Mouse (Mus musculus) cerebellum, postnatal 10 days (tissue): ENCODE measurements around the gene Cmtm2a.
"Not testable (repeated sequence)": the region's sequence is repeated elsewhere in the genome, so short reads cannot be mapped to it uniquely, and the experiment has no call there.

ENCODE experiments used
- DNase-seq, 2 experiments: peaks; one replicate each; pipeline ENCODE4 v3.0.0; 2021; ENCODE audit warnings: mixed read lengths in 2 of 2

Cmtm2a gene

GRCm38 (mm10) chr8:104293081-104293480 is at the start of gene Cmtm2a:
Gene Cmtm2a, minus strand, starts transcription at chr8:104293181.
- DNase-seq, result not testable (repeated sequence)

DNA sequence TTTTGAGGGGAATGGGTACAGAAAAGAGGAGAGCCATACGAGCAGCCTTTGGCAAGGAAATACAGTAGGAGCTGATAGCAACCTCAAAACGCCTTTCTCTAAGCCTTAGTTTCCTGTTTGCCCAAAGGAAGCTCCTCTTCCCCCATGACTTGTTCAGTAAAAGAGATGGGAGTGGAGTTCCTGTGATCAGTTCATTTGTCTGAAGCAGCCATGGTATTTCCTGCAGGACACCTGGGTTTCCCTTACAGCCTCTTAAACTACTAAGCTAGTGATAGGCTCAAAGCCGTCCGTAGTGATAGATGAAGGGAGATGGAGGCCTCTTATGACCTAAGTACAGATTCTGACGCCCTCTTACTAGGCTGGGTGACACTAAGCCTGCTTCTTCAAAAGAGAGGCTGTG is 49.4 kb upstream of the Cmtm2a start:
- no peak for DNase-seq

- no peak for DNase-seq
Observed at GRCm38 (mm10) chr8:104341678-104342077, 48.7 kb upstream of the Cmtm2a start.

- peak; percentile 71 to 75 for DNase-seq
Observed at GRCm38 (mm10) chr8:104341106-104341561, 48.2 kb upstream of the Cmtm2a start.

DNA sequence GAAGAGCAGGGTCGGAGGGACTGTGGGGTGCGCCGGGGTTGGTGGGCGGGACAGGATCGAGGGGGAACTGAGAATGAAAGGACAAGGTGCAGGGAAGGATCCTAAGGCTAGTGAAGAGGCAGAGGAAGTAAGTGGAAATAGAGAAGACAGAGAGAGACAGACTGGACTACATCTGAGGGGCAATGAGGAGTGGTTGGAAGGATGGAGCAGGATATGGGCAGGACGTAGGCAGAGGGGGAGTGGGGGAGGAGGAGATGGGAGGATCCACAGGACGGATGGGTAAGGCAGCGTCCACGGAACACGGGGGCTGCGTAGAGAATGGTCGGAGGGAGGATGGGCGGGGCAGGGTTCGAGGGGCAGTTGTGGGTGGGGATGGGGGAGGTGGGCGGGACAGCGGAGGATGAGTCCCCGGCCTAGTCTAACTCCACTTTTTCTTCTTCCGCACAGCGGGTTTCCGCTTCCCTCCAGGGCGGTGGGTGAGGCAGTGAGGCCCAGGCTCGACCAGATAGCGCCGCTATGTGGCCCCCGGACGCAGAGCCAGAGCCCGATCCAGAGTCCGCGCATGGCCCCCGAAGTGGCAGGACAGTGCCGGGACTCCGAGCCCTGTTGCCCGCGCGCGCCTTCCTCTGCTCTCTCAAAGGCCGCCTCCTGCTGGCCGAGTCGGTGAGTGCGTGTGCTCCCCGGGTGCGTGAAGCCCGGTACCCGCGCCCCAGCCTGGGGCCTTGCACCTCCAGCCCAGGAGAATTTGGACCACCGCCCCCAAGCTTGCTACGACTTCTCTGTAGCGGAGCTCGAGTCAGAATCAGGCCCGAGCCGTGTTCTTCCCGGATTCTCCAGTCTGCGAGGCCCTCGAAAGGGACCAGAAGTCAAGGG is 47.5 kb upstream of the Cmtm2a start:
- peak; percentile 82 for DNase-seq

GRCm38 (mm10) chr8:104339983-104340232 is 46.9 kb upstream of the Cmtm2a start:
- no peak for DNase-seq

DNA sequence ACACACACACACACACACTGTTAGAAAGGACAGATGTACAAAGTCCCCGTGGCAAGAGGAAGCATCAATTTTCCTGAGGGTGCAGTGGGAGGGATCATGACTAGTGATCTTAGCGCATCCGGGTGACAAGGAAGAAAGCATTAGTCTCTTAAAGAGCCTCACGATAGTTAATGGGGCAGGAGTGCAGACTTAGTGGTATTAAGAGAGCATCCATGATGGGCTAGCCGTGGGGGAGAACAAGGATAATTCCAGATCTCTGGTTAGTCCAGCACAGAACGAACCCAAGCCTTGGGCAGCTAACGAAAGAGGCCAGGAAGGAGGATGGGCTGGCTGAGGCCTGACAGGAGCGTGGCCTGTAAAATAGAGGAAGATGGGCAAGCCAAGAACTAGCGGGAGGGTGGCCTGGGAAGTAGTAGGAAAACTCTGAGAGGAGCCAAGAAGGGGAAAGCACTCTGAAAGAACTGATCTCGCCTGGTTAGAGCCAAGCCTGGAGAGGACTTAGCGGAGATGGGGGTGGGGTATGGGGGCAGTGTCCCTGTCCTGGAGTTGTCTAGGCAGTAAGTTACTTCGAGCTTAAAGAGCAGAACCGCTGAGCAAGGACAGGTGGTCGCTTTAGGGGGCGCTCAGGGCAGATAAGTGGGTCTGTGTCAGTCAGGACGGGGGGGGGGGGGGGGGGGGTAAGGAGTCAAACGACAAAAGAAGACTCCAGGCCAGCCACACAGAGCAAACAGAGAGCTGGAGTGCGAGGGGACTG is 46.4 kb upstream of the Cmtm2a start, which contains the start of gene Cmtm3:
Cmtm3 (plus strand) TSS at position 182 of the 754 bp plus-strand sequence.
- DNase-seq, result peak; percentile 48 to 56

DNA sequence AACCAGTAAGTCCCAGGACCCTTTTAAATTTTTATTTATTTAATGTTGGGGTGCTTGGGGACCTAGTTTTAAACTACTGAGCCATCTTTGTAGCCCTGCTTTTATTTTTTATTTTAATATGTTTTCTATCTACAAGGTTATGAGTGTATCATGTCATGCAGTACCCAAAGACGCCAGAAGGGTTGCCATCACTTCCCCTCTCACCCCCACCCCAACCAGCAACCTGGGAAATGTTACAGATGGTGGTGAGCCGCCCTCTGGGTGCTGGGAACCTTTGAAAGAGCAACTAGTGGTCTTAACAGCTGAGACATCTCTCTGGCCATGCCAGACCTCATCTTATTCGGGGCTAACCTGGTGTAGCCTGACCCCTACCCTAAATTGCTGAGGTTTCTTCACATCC is 44.9 kb upstream of the Cmtm2a start:
- DNase-seq, result no peak

- no peak for DNase-seq
Observed at GRCm38 (mm10) chr8:104336806-104337205, 43.8 kb upstream of the Cmtm2a start.

DNA sequence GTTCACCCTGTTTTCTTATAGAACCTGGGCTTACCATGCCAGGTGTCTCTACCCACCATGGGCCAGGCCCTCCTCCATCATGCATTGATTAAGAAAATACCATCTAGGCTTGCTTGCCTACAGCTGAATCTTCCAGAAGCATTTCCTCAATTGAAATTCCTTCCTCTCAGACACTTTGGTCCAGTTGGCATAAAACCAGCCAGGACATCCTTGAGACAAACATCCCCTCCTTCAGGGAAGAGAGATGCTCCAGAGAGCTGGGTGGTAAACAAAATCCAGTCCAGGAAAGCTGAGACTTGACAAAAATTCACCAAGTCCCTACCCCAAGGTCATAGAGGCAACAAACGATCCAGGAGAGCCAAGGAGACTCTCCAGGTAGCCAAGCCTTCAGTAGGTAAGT is 41.2 kb upstream of the Cmtm2a start:
- DNase-seq, result no peak

DNA sequence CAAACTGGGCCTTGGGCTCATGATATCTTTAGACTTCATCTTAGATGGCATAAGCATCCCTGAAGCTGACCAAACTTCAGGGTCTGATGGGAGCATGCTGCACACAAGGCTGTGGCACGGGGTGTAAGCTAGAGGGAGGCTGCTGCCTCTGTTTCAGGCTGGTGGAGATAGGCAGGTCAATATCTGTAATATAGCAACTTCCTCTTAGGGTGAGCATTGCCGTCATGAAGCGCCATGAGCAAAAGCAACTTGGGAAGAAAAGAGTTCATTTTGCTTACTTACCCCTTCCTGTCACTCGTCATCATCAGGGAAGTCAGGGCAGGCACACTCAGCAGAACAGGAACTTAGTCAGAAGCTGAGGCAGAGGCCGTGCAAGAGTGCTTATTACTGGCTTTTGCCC is 40.8 kb upstream of the Cmtm2a start:
- no peak for DNase-seq

DNA sequence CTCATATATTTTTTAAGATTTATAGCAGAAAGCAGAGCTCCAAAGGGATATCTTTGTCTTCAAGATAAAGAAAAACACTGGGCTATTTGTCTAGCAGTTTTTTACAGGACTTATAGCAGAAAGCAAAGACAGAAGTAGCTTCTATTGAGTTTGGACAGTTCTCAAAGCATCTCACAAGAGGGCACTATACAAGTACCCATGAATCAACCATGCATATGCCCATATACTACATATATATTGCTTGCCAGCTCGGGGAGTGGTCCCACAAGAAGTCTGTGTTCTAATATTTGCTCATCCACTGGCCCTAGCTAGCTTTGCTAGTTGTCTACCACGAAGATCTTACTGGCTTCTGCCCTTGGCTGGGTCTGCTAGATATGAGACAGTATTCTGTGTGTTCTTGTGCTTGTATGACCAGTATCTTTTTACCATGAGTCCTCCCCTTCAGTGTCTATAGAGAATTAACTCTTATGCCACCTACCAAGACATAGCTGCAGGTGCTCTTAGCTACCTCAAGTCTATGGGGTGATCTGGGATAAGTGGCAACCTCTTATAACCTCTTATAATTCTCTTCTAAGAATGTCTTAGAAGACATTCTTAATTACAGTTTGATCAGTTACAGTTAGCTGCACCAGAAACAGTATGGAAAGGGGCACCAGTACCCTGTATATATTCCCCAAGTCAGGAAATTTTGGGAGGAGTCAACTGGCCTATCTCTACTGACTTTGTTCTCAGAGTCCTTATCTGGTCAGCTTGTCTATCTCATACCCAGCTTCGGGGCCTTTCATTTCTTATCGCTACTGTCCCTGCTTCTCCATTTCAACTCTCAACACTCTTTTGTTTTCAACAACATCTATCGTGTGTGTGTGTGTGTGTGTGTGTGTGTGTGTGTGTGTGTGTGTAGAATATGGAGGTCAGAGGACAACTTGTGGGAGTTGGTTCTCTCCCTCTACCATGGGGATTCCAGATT is 40.0 kb upstream of the Cmtm2a start:
- DNase-seq, result no peak

DNA sequence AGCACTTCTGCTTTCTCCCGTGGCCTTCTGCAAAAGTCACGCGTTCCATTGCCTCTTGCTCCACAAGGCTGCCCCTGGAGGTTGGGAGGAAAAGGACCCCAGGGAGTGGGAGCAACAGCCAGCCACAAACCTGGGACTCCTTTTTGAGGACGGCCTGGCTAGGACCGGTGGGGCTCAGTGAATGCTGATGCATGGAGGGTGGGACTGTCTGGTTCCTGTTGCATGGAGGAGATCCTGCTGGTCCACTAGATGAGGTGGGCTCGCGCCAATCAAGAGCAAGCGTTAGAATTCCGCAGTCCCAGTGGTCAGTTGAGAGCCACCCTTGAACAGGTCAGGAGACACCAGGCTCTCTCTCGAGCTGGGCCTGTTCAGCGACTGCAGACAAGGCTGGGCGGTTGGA is 28.9 kb upstream of the Cmtm2a start, which contains the start of gene Cmtm2b:
Cmtm2b (plus strand) TSS at position 301 of the 400 bp plus-strand sequence.
- not testable (repeated sequence) for DNase-seq

DNA sequence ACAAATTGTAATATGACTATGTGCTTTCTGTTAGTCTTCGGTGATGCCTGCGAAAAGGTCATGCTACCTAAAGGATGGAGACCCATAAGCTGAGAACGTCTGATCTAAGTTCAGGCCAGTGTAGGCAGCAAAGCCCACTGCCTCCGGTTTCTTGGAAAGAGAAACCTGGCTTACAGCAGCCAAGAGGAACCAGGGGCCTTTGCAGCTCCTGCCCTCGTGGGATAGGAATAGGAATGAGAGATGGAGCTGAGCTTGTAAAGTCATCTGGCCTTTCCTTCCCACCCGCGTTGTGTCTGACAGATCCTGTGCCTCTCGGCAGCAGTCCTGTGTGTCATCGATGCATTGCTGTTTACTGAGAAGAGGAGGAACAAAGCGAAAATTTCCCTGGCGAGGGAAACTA is 28.3 kb upstream of the Cmtm2a start, which contains the start of gene Gm11020:
Gm11020 (plus strand) TSS at position 301 of the 400 bp plus-strand sequence.
- DNase-seq, result not testable (repeated sequence)

DNA sequence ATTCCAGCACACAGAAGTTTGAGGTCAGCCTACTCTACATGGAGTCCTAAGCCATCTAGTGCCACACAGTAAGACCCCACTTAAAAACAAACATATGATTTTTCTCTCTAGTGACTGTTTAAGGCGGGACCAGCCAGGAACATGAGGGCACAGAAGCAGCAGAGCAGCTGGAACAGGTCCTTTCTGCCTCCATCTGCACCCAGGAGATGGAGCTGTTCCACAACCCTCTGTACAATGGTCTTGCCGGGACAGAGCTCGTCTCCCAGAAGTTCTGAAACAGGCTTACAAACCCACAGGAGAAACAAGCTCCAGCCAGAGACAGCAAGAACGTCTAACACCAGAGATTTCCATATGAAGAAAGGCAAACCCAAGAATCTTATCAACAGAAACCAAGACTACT is 20.3 kb upstream of the Cmtm2a start:
- DNase-seq, result peak; percentile 36 to 39

DNA sequence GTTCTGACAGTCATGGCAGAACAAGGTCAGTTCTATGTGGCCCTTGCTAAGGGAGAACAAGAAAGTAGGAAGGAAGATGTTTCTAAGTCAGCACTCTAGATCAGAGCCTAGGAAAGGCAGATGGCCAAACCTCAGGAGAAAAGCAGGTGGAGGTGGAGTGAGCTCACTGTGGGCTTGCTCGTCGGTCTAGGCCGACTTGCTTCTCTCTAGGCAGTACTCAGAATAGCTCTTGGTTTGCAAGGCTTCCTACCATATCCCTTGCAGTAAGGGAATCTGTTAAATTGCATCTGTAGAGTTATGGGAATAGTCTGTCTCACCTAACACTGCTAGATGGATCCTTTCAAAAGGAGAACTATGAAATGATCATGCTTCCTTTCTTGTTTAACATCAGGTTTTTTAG is 19.0 kb upstream of the Cmtm2a start:
- DNase-seq, result not testable (repeated sequence)

DNA sequence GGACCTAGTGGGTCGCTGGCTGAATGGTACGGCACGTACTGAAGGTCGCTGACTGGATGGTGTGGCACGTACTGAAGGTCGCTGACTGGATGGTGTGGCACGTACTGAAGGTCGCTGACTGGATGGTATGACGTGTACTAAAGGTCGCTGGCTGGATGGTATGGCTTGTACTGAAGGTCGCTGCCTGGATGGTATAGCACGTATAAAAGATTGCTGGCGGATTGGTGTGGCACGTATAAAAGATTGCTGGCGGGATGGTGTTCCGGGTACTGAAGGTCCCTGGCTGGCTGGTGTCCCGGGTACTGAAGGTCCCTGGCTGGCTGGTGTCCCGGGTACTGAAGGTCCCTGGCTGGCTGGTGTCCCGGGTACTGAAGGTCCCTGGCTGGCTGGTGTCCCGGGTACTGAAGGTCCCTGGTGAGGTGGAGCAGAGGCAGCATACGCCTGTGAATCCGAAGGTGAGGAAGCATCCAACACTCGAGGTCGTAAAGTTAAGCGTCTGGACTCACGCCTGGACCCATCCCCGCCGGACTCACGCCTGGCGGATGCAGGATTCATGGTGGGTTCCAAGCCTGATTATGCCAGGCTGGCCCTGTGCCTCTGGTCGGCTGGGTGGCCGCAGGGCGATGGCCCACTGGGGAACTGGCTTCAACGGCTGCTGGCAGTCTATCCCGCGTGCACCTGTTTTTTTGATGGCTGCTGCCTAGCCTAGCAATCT is 16.6 kb upstream of the Cmtm2a start, which contains the start of the genes Gm45711 and Cmtm1:
Gm45711 (minus strand) TSS at position 641 of the 715 bp plus-strand sequence.
Cmtm1 (minus strand) TSS at position 705 of the 715 bp plus-strand sequence.
- peak; percentile 82 to 88 for DNase-seq

- DNase-seq, result not testable (repeated sequence)
Observed at GRCm38 (mm10) chr8:104308341-104308740, 15.4 kb upstream of the Cmtm2a start.

GRCm38 (mm10) chr8:104304962-104305361 is 12.0 kb upstream of the Cmtm2a start:
- no peak for DNase-seq

GRCm38 (mm10) chr8:104302536-104302935 is 9.6 kb upstream of the Cmtm2a start:
- DNase-seq, result not testable (repeated sequence)

GRCm38 (mm10) chr8:104301577-104301976 is 8.6 kb upstream of the Cmtm2a start:
- DNase-seq, result peak; percentile 34 to 54

DNA sequence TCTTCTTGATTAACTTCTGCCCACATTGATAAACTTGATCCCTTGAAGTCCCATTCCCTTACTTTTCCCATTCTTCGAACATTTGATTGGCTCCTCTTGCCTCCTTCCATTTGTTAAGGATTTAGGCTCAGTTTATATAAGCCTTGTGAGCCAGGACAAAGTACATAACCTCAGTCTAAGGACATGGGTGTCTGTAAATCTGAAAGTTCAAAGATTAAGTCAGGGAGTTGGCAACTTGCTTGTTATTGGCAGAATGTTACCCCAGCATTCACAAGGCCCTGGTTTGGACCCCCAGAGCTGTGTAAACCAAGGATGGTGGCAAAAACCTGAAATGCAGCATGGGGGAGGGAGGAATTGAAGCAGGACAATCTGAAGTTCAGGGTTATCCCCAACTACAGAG is 1.4 kb upstream of the Cmtm2a start:
- DNase-seq, result no peak
